Mouse (Mus musculus): ENCODE results near the gene Mkrn2.
A peak's percentile ranks its signal among the peaks of the same experiment; 100 is the strongest.
"Not testable (repeated sequence)": the region's sequence is repeated elsewhere in the genome, so short reads cannot be mapped to it uniquely, and the experiment has no call there.

The Mkrn2 gene

DNA sequence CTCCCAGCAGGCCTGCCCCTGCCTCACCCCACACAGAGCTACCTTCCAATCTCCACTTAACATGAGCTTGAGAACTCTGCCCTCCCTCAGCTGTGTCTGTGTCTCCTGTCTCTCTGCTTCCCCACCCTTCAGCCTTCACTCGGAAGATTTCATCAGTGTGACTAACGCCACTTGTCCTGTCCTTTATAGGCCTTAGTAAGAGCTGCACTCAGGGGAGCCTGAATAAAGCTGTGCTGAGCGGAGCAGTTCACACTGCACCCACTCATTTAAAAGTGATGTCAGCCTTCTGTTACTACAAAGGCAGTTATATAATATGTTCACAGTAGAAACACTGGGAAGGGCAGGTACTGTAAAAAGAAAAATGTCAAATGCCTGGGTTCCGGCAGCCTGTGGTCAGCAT lies 5.7 kb downstream of the Mkrn2 start:
- no peak for DNase-seq (ENCODE audit: low read depth, low spot score)

DNA sequence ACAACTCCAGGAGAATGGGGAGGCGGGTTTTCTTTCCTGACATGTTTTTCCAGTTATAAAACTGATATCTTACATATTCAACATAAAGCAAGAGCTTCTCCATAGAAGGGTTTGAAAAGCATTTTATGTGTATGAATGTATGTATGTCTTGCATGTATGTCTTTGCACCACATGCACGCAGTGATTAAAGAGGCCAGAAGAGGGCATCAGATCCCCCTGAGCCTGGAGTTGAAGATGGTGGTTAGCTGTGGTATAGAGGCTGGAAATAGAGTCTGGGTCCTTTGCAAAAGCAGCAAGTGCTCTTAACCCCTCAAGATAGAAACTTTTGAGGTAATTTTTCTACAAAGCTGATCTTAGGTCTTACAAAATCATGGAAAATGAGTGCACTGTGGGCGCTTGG lies 7.4 kb downstream of the Mkrn2 start:
- DNase-seq (ENCODE audit: low read depth, low spot score), result peak; percentile 58

- DNase-seq (ENCODE audit: low read depth, low spot score), result no peak
Observed at GRCm38 (mm10) chr6:115610301-115610700, 8.6 kb downstream of the Mkrn2 start.

DNA sequence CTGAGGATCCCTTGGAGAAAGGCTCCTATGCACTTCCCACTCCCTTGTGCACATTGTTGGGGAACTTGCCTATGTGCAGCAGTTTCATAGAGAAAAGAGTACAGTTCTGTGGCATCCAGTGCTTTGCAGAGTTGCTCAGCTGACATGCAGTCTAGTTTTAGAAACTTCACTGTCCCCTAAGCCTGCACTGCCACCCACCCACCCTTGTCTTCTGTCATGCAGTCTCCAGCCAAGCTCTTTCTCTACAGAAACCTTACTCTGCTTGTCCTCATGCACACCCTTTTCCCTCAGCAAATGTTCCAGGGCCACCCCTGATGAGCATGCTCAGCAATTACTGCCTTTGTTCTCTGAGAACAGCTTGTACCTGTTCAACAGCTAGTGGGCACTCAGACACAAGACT lies 12.1 kb downstream of the Mkrn2 start:
- DNase-seq (ENCODE audit: low read depth, low spot score), result no peak

- no peak for DNase-seq (ENCODE audit: low read depth, low spot score)
Observed at GRCm38 (mm10) chr6:115615983-115616382, 14.3 kb downstream of the Mkrn2 start.

- DNase-seq (ENCODE audit: low read depth, low spot score), result peak; percentile 62
Observed at GRCm38 (mm10) chr6:115619818-115620217, 18.1 kb downstream of the Mkrn2 start.

GRCm38 (mm10) chr6:115620942-115621341 lies 19.2 kb downstream of the Mkrn2 start:
- no peak for DNase-seq (ENCODE audit: low read depth, low spot score)

GRCm38 (mm10) chr6:115626121-115626520 lies 24.4 kb downstream of the Mkrn2 start:
- DNase-seq (ENCODE audit: low read depth, low spot score), result no peak

GRCm38 (mm10) chr6:115631056-115631795 lies 29.5 kb downstream of the Mkrn2 start:
- no peak for DNase-seq (ENCODE audit: low read depth, low spot score)

DNA sequence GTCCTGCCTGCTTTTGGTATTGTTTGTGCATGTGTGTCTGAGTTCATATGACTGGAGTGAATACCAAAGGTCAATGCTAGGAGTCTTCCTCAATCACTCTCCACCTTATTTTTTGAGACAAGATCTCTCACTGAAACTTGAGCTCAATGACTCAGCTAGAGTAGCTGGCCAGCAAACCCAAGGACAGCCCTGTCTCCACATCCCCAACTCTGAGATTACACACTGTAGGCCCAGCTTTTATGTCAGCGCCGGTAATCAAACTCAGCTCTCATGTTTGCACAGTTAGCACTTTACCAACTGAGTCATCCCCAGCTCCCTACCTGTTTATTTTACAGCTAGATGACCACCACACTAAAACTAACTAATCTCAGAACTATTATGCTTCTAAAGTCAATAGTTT lies 32.3 kb downstream of the Mkrn2 start:
- DNase-seq (ENCODE audit: low read depth, low spot score), result no peak

DNA sequence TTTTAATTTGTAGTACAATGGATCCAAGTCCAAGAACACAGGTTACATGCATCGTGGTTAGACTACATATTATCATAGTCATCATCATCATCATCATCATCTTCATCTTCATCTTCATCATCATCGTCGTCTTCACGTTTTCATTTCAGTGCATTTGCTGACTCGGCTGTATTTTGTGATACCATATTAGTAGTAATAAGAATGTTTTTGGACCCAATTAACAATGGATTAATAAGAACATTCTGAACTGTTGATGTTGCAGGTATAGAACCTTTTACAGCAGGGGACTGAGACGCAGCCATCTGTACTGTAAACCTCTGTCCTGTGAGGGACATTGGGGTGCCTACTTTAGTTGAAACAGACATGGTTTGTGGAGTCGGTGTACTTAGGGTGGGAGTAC lies 36.5 kb downstream of the Mkrn2 start:
- DNase-seq (ENCODE audit: low read depth, low spot score), result not testable (repeated sequence)

- DNase-seq (ENCODE audit: low read depth, low spot score), result no peak
Observed at GRCm38 (mm10) chr6:115643315-115643714, 41.6 kb downstream of the Mkrn2 start.

DNA sequence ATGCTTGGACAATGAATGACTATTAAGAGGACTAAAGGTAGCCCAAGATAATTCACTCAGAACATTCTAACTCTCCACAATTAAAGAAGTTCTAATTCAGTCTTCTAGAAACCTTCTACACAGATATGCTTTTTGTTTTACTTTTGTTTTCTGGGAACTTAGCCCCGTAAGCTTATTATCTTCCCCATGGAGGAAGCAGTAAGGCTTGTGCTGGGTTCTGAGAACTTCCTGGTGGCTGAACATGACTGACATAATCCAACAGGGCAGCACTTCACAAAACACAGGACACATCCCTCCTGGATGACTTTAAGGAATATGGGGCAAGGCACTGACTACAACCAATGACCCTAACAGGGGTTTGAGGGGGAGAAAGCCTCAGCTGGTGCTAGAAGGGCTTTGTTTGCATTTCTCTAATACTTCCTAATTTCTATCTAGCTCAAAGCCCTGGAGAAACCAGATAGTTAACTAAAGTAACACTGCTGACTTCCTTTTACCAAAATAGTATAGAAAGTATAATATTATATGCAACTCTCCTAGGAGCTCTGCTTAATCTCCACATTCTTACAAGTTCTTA lies 48.2 kb downstream of the Mkrn2 start:
- no peak for DNase-seq (ENCODE audit: low read depth, low spot score)

DNA sequence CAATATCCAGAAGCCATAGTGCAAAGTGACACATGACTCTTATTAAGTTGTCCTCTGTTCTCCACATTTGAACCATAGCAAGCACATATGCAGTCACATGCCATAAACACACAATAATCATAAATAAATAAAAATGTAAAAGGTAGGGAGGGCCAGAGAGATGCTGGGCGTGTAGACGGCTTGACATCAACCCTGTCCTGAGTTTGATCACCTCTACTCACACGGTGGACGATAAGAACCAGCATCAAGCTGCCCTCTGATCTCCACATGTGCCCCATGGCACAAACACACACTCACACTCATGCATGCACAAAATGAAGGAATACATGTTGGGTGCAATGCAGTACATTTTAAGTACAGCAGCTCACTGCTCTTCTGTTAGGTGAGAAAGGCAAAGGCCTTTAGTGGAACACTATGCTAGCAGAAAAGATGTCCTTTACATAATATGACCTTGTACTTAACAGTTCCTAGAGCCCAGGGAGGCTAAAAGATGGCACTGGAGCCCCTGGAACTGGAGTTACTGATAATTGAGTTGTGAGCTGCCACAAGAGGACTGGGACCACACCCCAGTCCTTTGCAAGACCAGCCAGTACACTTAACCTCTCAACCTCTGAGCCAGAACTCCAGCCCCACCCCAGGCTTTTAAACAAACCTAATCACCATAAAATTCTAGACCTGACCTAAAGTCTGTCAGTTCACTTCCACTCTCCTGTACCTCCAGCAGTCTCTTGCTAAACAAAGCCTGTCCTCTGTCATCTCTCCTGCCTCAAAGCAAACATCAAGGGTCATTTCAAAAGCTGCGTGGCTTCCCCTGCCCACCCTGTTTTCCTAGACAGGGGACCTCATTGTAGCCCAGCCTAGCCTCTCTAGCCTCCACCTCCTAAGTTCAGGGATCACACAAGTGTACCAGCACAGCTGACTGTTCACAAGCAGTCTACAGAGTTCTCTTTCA lies 49.0 kb downstream of the Mkrn2 start:
- peak; percentile 95 for DNase-seq (ENCODE audit: low read depth, low spot score)

- DNase-seq (ENCODE audit: low read depth, low spot score), result no peak
Observed at GRCm38 (mm10) chr6:115651719-115652118, 50.0 kb downstream of the Mkrn2 start.

GRCm38 (mm10) chr6:115653939-115654338 lies 52.2 kb downstream of the Mkrn2 start:
- no peak for DNase-seq (ENCODE audit: low read depth, low spot score)

DNA sequence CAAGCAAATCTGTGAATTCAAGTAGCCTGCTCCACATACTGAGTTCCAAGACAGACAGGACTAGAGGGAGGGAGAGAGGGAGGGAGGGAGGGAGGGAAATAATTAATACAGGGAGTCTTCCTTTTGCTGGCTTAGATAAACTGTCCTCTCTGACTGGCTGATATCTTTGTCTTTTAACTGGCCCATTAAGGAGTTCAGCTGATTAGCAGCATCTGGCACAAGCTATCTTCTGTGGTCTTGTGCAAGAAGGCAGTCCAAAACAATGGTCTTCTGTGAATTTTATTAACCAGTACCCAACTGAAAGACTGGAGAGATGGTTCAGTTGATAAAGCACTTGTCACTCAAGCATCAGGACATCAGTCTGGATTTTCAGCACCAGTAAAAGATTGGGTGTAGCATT lies 57.1 kb downstream of the Mkrn2 start:
- DNase-seq (ENCODE audit: low read depth, low spot score), result no peak

DNA sequence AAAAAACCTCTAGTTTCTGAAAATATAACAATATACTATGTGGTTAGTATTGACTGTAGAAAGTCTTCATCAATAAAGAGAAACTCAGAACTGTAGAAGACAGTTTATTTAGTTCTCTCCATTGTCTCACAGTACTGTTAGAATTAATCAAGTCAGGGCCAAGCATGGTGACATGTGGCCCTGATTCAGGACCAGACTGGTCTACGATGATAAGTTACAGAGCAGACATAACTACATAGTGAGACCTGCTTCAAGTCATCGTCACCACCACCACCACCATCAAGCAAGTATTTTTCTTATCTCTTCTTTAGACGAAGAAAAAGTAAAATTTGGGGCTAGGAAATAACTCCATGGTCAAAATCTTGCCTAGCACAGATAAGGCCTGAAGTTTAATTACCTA lies 62.6 kb downstream of the Mkrn2 start:
- DNase-seq (ENCODE audit: low read depth, low spot score), result no peak

DNA sequence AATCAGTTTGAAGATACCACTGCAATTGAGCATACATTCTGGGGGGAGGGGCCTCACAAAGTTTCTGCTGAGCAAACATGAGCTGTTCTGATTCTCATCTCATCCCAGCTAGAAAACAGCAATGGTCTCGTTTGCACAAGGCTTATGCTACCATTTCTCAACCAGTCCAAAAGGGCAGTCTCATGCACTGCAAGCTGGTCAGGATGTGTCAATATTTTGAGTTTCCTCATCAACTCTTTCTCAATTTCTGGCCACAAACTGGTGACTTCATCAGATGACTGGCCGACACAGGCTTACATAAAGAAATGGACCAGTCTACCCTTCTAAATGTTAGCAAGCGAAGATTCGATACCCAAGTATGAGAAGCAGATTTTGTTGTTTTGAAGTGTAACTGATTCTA lies 64.9 kb downstream of the Mkrn2 start:
- DNase-seq (ENCODE audit: low read depth, low spot score), result no peak
